12 mouse cellular contexts compared by ENCODE assay signal in the genomic region with DNA sequence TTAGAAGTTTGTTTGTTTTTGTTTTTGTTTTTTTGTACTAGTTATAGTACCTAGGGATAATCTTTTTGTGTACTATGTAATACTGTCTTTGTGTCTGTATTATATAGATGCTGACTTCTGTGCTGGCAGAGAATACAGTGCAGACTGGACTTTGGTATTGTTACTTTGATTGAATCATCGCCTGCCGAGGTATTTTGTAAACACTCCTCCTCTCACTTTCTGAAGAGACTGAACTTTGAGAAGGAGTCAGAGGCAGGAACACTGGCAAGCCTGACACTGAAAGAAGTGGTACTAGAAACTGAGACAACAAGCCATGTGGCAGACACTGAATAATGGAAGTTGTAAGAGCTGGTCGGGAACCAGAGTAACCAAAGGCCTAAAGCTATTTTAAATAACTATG.
"Had no signal": no experiment of that assay in that cellular context is flagged by ENCODE, and none has a peak within 500 bp of the region (broad histone marks: within the 10 kb centered on the region; RNA-seq: fewer than 3 reads in every experiment).

No protein-coding gene starts in this region.

- DNase-seq: layer of hippocampus, adult 9-11 months; layer of hippocampus, postnatal 36 days; retina, postnatal 1 day; right cerebral cortex, postnatal 4 days; thymus, postnatal 36 days had no signal

- H3K9ac ChIP-seq: hindbrain, embryonic 15.5 days; limb, embryonic 15.5 days; midbrain, embryonic 12.5 days; neural tube, embryonic 13.5 days; stomach, embryonic 15.5 days had no signal

- H3K4me1 ChIP-seq: limb, embryonic 15.5 days; midbrain, embryonic 12.5 days; stomach, embryonic 15.5 days had no signal

- H3K27ac ChIP-seq: hindbrain, embryonic 15.5 days; kidney, postnatal 0 days; limb, embryonic 15.5 days; midbrain, embryonic 12.5 days; neural tube, embryonic 13.5 days; stomach, embryonic 15.5 days had no signal

- H3K27me3 ChIP-seq: hindbrain, embryonic 15.5 days; limb, embryonic 15.5 days; midbrain, embryonic 12.5 days; neural tube, embryonic 13.5 days; stomach, embryonic 15.5 days had no signal

- H3K4me2 ChIP-seq: hindbrain, embryonic 15.5 days; limb, embryonic 15.5 days; midbrain, embryonic 12.5 days; neural tube, embryonic 13.5 days; stomach, embryonic 15.5 days had no signal

- H3K4me3 ChIP-seq: hindbrain, embryonic 15.5 days; limb, embryonic 15.5 days; midbrain, embryonic 12.5 days; neural tube, embryonic 13.5 days; stomach, embryonic 15.5 days had no signal

- ATAC-seq: midbrain, embryonic 16.5 days had no signal

- H3K9me3 ChIP-seq: hindbrain, embryonic 15.5 days; limb, embryonic 15.5 days; midbrain, embryonic 12.5 days; neural tube, embryonic 13.5 days; stomach, embryonic 15.5 days had no signal
